Mouse (Mus musculus) stomach, embryonic 14.5 days (tissue): ENCODE results near the gene Sdad1. TPM values are rescaled to one million over a fixed set of nuclear protein-coding genes. Genes with fewer than 3 reads are reported as not detected.

Experiments used
- ATAC-seq: fragments of 200-750 bp; cut with Nextera tagmentation; 2 replicates; pipeline ENCODE4 v1.8.0; 2017; ENCODE audit warnings: low read depth, moderate TSS enrichment; ENCODE audit not compliant: insufficient number of reproducible peaks, insufficient read depth, low FRiP score
- H3K27ac ChIP-seq: fragments of 300-500 bp; sonication (generic); 2 replicates; pipeline ENCODE4 v1.5.1; 2014; ENCODE audit warnings: mild to moderate bottlenecking, low read length, moderate library complexity, mixed read lengths
- H3K27me3 ChIP-seq: fragments of 300-500 bp; sonication (generic); 2 replicates; pipeline ENCODE4 v1.6.1; 2014; ENCODE audit warnings: low read length, control low read depth, mixed read lengths; ENCODE audit not compliant: control insufficient read depth, insufficient read depth
- H3K36me3 ChIP-seq: fragments of 300-500 bp; sonication (generic); 2 replicates; pipeline ENCODE4 v1.6.1; 2014; ENCODE audit warnings: mild to moderate bottlenecking, control low read depth, low read length, moderate library complexity, mixed read lengths; ENCODE audit not compliant: control insufficient read depth, insufficient read depth
- H3K4me1 ChIP-seq: fragments of 300-500 bp; sonication (generic); 2 replicates; pipeline ENCODE4 v1.6.1; 2014; ENCODE audit warnings: low read length, control low read depth, mixed read lengths; ENCODE audit not compliant: control insufficient read depth, insufficient read depth
- H3K4me2 ChIP-seq: fragments of 300-500 bp; sonication (generic); replicated peaks from 2 replicates; pipeline ENCODE4 v1.6.1; 2014; ENCODE audit warnings: low read depth, low read length, control low read depth
- H3K4me3 ChIP-seq: fragments of 300-500 bp; sonication (generic); 2 replicates; pipeline ENCODE4 v1.5.1; 2014; ENCODE audit warnings: low read depth, low read length, control low read depth
- H3K9ac ChIP-seq: fragments of 300-500 bp; sonication (generic); replicated peaks from 2 replicates; pipeline ENCODE4 v1.6.1; 2014; ENCODE audit warnings: low read depth, mild to moderate bottlenecking, control low read depth, low read length, moderate library complexity, mixed read lengths
- H3K9me3 ChIP-seq: fragments of 300-500 bp; sonication (generic); 2 replicates; pipeline ENCODE4 v1.6.1; 2016; ENCODE audit warnings: low read depth, low read length, control low read depth; ENCODE audit not compliant: control insufficient read depth
- WGBS: fragments of 180-500 bp; shearing (Covaris S2); extraction: QIAGEN DNeasy Blood & Tissue Kit; methylation state at CpG from one replicate; pipeline ENCODE4 v1.1.7; 2014; 5-methylcytosine and 5-hydroxymethylcytosine counted together
- polyA plus RNA-seq: library from polyadenylated mRNA; unstranded; fragments of >200 nt; fragmentation: Nextera tagmentation; extraction: Ambion mirVana; gene quantifications from 2 replicates; pipeline ENCODE4 v1.2.1, GENCODE M21; 2014

The Sdad1 gene
- polyA plus RNA-seq, 1 experiment from 2014 or later, result 56.0 TPM

- Histone ChIP-seq H3K36me3 (no peaks in the 10 kb centered on the region), H3K27me3 (no peaks in the 10 kb centered on the region), H3K27ac (no peak overlapping the region), H3K4me2 (no peak overlapping the region), H3K9ac (no peak overlapping the region), H3K4me1 (no peaks in the 10 kb centered on the region), H3K4me3 (no peak overlapping the region), H3K9me3 (no peaks in the 10 kb centered on the region)
- no peak for ATAC-seq
- 85% methylated on average over 4 of the region's 4 CpGs for WGBS
Observed at GRCm38 (mm10) chr5:92322612-92323011, 12.3 kb upstream of the Sdad1 start.

- H3K27me3 ChIP-seq, result no peaks in the 10 kb centered on the region
- no peak overlapping the region for H3K27ac ChIP-seq
- ATAC-seq, result no peak
- H3K9me3 ChIP-seq, result no peaks in the 10 kb centered on the region
- H3K36me3 ChIP-seq, result no peaks in the 10 kb centered on the region
- H3K4me2 ChIP-seq, result no peak overlapping the region
- WGBS, result 46% methylated on average over 8 of the region's 8 CpGs
- no peak overlapping the region for H3K4me3 ChIP-seq
- H3K9ac ChIP-seq, result no peak overlapping the region
- H3K4me1 ChIP-seq, result no peaks in the 10 kb centered on the region
Observed at GRCm38 (mm10) chr5:92321631-92322400, 11.5 kb upstream of the Sdad1 start.

GRCm38 (mm10) chr5:92318596-92318995 lies 8.3 kb upstream of the Sdad1 start:
- 87% methylated on average over 14 of the region's 14 CpGs for WGBS
- no peak for ATAC-seq
- H3K36me3 ChIP-seq, result no peaks in the 10 kb centered on the region

GRCm38 (mm10) chr5:92318119-92318518 lies 7.8 kb upstream of the Sdad1 start:
- WGBS, result 73% methylated on average over 7 of the region's 7 CpGs
- no peaks in the 10 kb centered on the region for H3K36me3 ChIP-seq
- ATAC-seq, result no peak

More at GRCm38 (mm10) chr5:92318596-92318995, 8.3 kb upstream of the Sdad1 start:
- H3K4me2 ChIP-seq, result no peak overlapping the region
- H3K9ac ChIP-seq, result no peak overlapping the region
- H3K27ac ChIP-seq, result no peak overlapping the region
- H3K9me3 ChIP-seq, result no peaks in the 10 kb centered on the region
- no peak overlapping the region for H3K4me3 ChIP-seq
- H3K27me3 ChIP-seq, result no peaks in the 10 kb centered on the region
- no peaks in the 10 kb centered on the region for H3K4me1 ChIP-seq

GRCm38 (mm10) chr5:92313776-92314175 lies 3.5 kb upstream of the Sdad1 start:
- H3K36me3 ChIP-seq, result no peaks in the 10 kb centered on the region
- peaks cover 1% of the 10 kb centered on the region; the same call in 1 of the 2 replicates for H3K4me1 ChIP-seq
- no peak overlapping the region for H3K27ac ChIP-seq
- no peaks in the 10 kb centered on the region for H3K9me3 ChIP-seq
- H3K9ac ChIP-seq, result no peak overlapping the region
- WGBS, result 57% methylated on average over 7 of the region's 7 CpGs
- no peaks in the 10 kb centered on the region for H3K27me3 ChIP-seq
- H3K4me2 ChIP-seq, result no peak overlapping the region
- H3K4me3 ChIP-seq, result no peak overlapping the region
- no peak for ATAC-seq

More at GRCm38 (mm10) chr5:92318119-92318518, 7.8 kb upstream of the Sdad1 start:
- Histone ChIP-seq H3K9me3 (no peaks in the 10 kb centered on the region), H3K4me3 (no peak overlapping the region), H3K27ac (no peak overlapping the region), H3K4me1 (no peaks in the 10 kb centered on the region), H3K27me3 (no peaks in the 10 kb centered on the region), H3K4me2 (no peak overlapping the region), H3K9ac (no peak overlapping the region)

- H3K36me3 ChIP-seq, result no peaks in the 10 kb centered on the region
- 13% methylated on average over 13 of the region's 13 CpGs for WGBS
- no peak overlapping the region for H3K9ac ChIP-seq
- H3K4me2 ChIP-seq, result no peak overlapping the region
- no peak for ATAC-seq
- H3K27me3 ChIP-seq, result no peaks in the 10 kb centered on the region
- no peak overlapping the region for H3K27ac ChIP-seq
- H3K4me3 ChIP-seq, result no peak overlapping the region
- H3K9me3 ChIP-seq, result no peaks in the 10 kb centered on the region
- peaks cover 7% of the 10 kb centered on the region; the same call in 1 of the 2 replicates for H3K4me1 ChIP-seq
Observed at GRCm38 (mm10) chr5:92312046-92312715, 1.9 kb upstream of the Sdad1 start.

GRCm38 (mm10) chr5:92304291-92304690 lies 6.0 kb downstream of the Sdad1 start:
- Histone ChIP-seq H3K27me3 (no peaks in the 10 kb centered on the region), H3K36me3 (peaks cover 55% of the 10 kb centered on the region), H3K4me1 (peaks cover 7% of the 10 kb centered on the region; the same call in 1 of the 2 replicates), H3K4me2 (no peak overlapping the region), H3K4me3 (no peak overlapping the region), H3K9ac (no peak overlapping the region), H3K27ac (no peak overlapping the region), H3K9me3 (no peaks in the 10 kb centered on the region)
- WGBS, result 86% methylated on average over 3 of the region's 3 CpGs
- no peak for ATAC-seq

- no peak for ATAC-seq
- Histone ChIP-seq H3K4me3 (no peak overlapping the region), H3K9me3 (no peaks in the 10 kb centered on the region), H3K27me3 (no peaks in the 10 kb centered on the region), H3K9ac (no peak overlapping the region), H3K4me1 (no peaks in the 10 kb centered on the region), H3K4me2 (no peak overlapping the region), H3K36me3 (peaks cover 63% of the 10 kb centered on the region), H3K27ac (no peak overlapping the region)
- WGBS, result 85% methylated on average over 13 of the region's 13 CpGs
Observed at GRCm38 (mm10) chr5:92302149-92302840, 8.0 kb downstream of the Sdad1 start.
